Mouse (Mus musculus) kidney, postnatal 0 days (tissue): ENCODE results near the gene Reep3. TPM values are rescaled to one million over a fixed set of nuclear protein-coding genes. Genes with fewer than 3 reads are reported as not detected.
A peak's percentile ranks its signal among the peaks of the same experiment; 100 is the strongest.

Experiments used
- ATAC-seq: fragments of 200-750 bp; cut with Nextera tagmentation; replicated peaks from 2 replicates; pipeline ENCODE4 v1.8.0; 2017; ENCODE audit warnings: low read depth, moderate number of reproducible peaks, moderate TSS enrichment, moderate library complexity; ENCODE audit not compliant: low FRiP score
- DNase-seq: peaks from one replicate; pipeline ENCODE4 v3.0.0-alpha.2; 2016; ENCODE audit warnings: low spot score
- H3K27ac ChIP-seq: fragments of 300-500 bp; sonication (generic); 2 replicates; pipeline ENCODE4 v1.5.1; 2014; ENCODE audit warnings: mild to moderate bottlenecking
- H3K27me3 ChIP-seq: fragments of 300-500 bp; sonication (generic); 2 replicates; pipeline ENCODE4 v1.6.1; 2014; ENCODE audit warnings: low read length, mixed read lengths; ENCODE audit not compliant: insufficient read depth
- H3K36me3 ChIP-seq: fragments of 300-500 bp; sonication (generic); 2 replicates; pipeline ENCODE4 v1.6.1; 2014; ENCODE audit warnings: low read length, mixed read lengths; ENCODE audit not compliant: insufficient read depth
- H3K4me1 ChIP-seq: fragments of 300-500 bp; sonication (generic); replicated peaks from 2 replicates; pipeline ENCODE4 v1.6.1; 2014; ENCODE audit warnings: antibody characterized with exemption, low read length, mixed read lengths; ENCODE audit not compliant: insufficient read depth
- H3K4me2 ChIP-seq: fragments of 300-500 bp; sonication (generic); 2 replicates; pipeline ENCODE4 v1.6.1; 2014; ENCODE audit warnings: mild to moderate bottlenecking, low read length, moderate library complexity, mixed read lengths
- H3K4me3 ChIP-seq: fragments of 300-500 bp; sonication (generic); replicated peaks from 2 replicates; pipeline ENCODE4 v1.5.1; 2014; ENCODE audit warnings: low read depth, low read length
- H3K9ac ChIP-seq: fragments of 300-500 bp; sonication (generic); 2 replicates; pipeline ENCODE4 v1.6.1; 2014; ENCODE audit warnings: low read depth, low read length
- H3K9me3 ChIP-seq: fragments of 300-500 bp; sonication (generic); replicated peaks from 2 replicates; pipeline ENCODE4 v1.6.1; 2016; ENCODE audit warnings: low read length, inconsistent platforms, mixed read lengths
- CTCF ChIP-seq: IDR thresholded peaks from 2 replicates; pipeline ENCODE4 v1.5.1; 2016; ENCODE audit warnings: antibody characterized with exemption, low read depth, mild to moderate bottlenecking, moderate library complexity
- WGBS: fragments of 180-500 bp; shearing (Covaris S2); extraction: QIAGEN DNeasy Blood & Tissue Kit; methylation state at CpG from one replicate; pipeline ENCODE4 v1.1.7; 2014; 5-methylcytosine and 5-hydroxymethylcytosine counted together
- polyA plus RNA-seq: library from polyadenylated mRNA; unstranded; fragments of >200 nt; fragmentation: Nextera tagmentation; extraction: Ambion mirVana; gene quantifications from 2 replicates; pipeline ENCODE4 v1.2.1, GENCODE M21; 2015

Reep3 gene
- 44.7 and 50.9 TPM in 2 replicates for polyA plus RNA-seq

- under 1% methylated on average over 66 of the region's 97 CpGs for WGBS
- peak; percentile 81 for ATAC-seq
- DNase-seq: peak; percentile 78
- no peaks in the 10 kb centered on the region for H3K9me3 ChIP-seq
- H3K9ac ChIP-seq: peak within 1 kb of the TSS; percentile 99
- H3K27ac ChIP-seq: peak within 1 kb of the TSS; percentile 100
- no peak for TF ChIP-seq CTCF
- peak within 1 kb of the TSS; percentile 94 for H3K4me3 ChIP-seq
- H3K4me1 ChIP-seq: peaks cover 19% of the 10 kb centered on the region
- H3K27me3 ChIP-seq: no peaks in the 10 kb centered on the region
- H3K4me2 ChIP-seq: peak within 1 kb of the TSS; percentile 80
- no peaks in the 10 kb centered on the region for H3K36me3 ChIP-seq
Measured at GRCm38 (mm10) chr10:67096621-67097436, at the start of gene Reep3. Gene Reep3 (minus strand): TSS chr10:67096945.

GRCm38 (mm10) chr10:67145623-67146022, 48.9 kb upstream of the Reep3 start:
- H3K27ac ChIP-seq: no peak overlapping the region
- no peak for TF ChIP-seq CTCF
- 81% methylated on average over 4 of the region's 4 CpGs for WGBS

GRCm38 (mm10) chr10:67144269-67144668, 47.5 kb upstream of the Reep3 start:
- Histone ChIP-seq H3K27me3 (no peaks in the 10 kb centered on the region), H3K9ac (no peak overlapping the region), H3K27ac (no peak overlapping the region), H3K4me3 (no peak overlapping the region), H3K36me3 (no peaks in the 10 kb centered on the region), H3K4me1 (no peaks in the 10 kb centered on the region), H3K4me2 (no peak overlapping the region), H3K9me3 (no peaks in the 10 kb centered on the region)
- DNase-seq (no peak), ATAC-seq (no peak)
- TF ChIP-seq CTCF: no peak
- whole genome bisulfite sequencing: 51% methylated on average over 2 of the region's 2 CpGs

More at GRCm38 (mm10) chr10:67145623-67146022, 48.9 kb upstream of the Reep3 start:
- DNase-seq (no peak), ATAC-seq (no peak)
- Histone ChIP-seq H3K4me1 (no peaks in the 10 kb centered on the region), H3K4me2 (no peak overlapping the region), H3K9me3 (no peaks in the 10 kb centered on the region), H3K36me3 (no peaks in the 10 kb centered on the region), H3K27me3 (no peaks in the 10 kb centered on the region), H3K4me3 (no peak overlapping the region), H3K9ac (no peak overlapping the region)

- no peaks in the 10 kb centered on the region for H3K4me1 ChIP-seq
- H3K4me2 ChIP-seq: no peak overlapping the region
- no peak overlapping the region for H3K27ac ChIP-seq
- H3K9ac ChIP-seq: no peak overlapping the region
- DNase-seq (no peak), ATAC-seq (no peak)
- H3K9me3 ChIP-seq: no peaks in the 10 kb centered on the region
- no peaks in the 10 kb centered on the region for H3K27me3 ChIP-seq
- no peaks in the 10 kb centered on the region for H3K36me3 ChIP-seq
- no peak overlapping the region for H3K4me3 ChIP-seq
- no peak for TF ChIP-seq CTCF
Measured at GRCm38 (mm10) chr10:67143661-67144060, 46.9 kb upstream of the Reep3 start.

- Histone ChIP-seq H3K27ac (no peak overlapping the region), H3K4me3 (no peak overlapping the region), H3K36me3 (no peaks in the 10 kb centered on the region), H3K27me3 (no peaks in the 10 kb centered on the region), H3K9me3 (no peaks in the 10 kb centered on the region), H3K4me2 (no peak overlapping the region), H3K9ac (no peak overlapping the region), H3K4me1 (no peaks in the 10 kb centered on the region)
- ATAC-seq: no peak
- WGBS: 82% methylated on average over 2 of the region's 2 CpGs
- no peak for DNase-seq
- TF ChIP-seq CTCF: no peak
Measured at GRCm38 (mm10) chr10:67137437-67137836, 40.7 kb upstream of the Reep3 start.

GRCm38 (mm10) chr10:67134322-67134721, 37.6 kb upstream of the Reep3 start:
- Histone ChIP-seq H3K9me3 (no peaks in the 10 kb centered on the region), H3K9ac (no peak overlapping the region), H3K27me3 (no peaks in the 10 kb centered on the region), H3K4me1 (peaks cover 3% of the 10 kb centered on the region; the same call in 1 of the 2 replicates), H3K27ac (no peak overlapping the region), H3K4me3 (no peak overlapping the region), H3K36me3 (no peaks in the 10 kb centered on the region), H3K4me2 (no peak overlapping the region)
- 98% methylated on average over 2 of the region's 2 CpGs for WGBS
- DNase-seq (no peak), ATAC-seq (no peak)
- peak; percentile 44 for TF ChIP-seq CTCF
